Mouse (Mus musculus) cortical plate, adult 2 months (tissue): ENCODE data around the gene Rnf103. TPM values are rescaled to one million over a fixed set of nuclear protein-coding genes. Genes with fewer than 3 reads are reported as not detected.
A peak's percentile ranks its signal among the peaks of the same experiment; 100 is the strongest.

Source experiments
- H3K27ac ChIP-seq: fragments of 200-500 bp; 2 replicates; pipeline ENCODE4 v1.5.1; 2012; ENCODE audit warnings: low read length, control low read depth, inconsistent platforms; ENCODE audit not compliant: insufficient read depth
- H3K4me1 ChIP-seq: fragments of 200-500 bp; 2 replicates; pipeline ENCODE4 v1.6.1; 2011; ENCODE audit warnings: low read length; ENCODE audit not compliant: control insufficient read depth, insufficient read depth
- H3K4me3 ChIP-seq: fragments of 200-500 bp; 2 replicates; pipeline ENCODE4 v1.5.1; 2011; ENCODE audit warnings: mild to moderate bottlenecking, low read length, control low read depth; ENCODE audit not compliant: insufficient read depth
- CTCF ChIP-seq: fragments of 200-500 bp; IDR thresholded peaks from 2 replicates; pipeline ENCODE4 v1.5.1; 2011; ENCODE audit warnings: mild to moderate bottlenecking, control low read depth, low read length; ENCODE audit not compliant: insufficient read depth; ENCODE audit errors: extremely low read depth
- POLR2A ChIP-seq: fragments of 200-500 bp; IDR thresholded peaks from 2 replicates; pipeline ENCODE4 v1.6.1; 2011; ENCODE audit warnings: mild to moderate bottlenecking, low read length, control low read depth; ENCODE audit not compliant: insufficient read depth; ENCODE audit errors: extremely low read depth
- polyA plus RNA-seq: library from polyadenylated mRNA; depleted of rRNA; stranded (reverse); fragments of >200 nt; gene quantifications from 2 replicates; pipeline ENCODE4 v1.2.3, GENCODE M21; 2012

The Rnf103 gene
- polyA plus RNA-seq, 1 experiment = 34.4 TPM

GRCm38 (mm10) chr6:71486867-71487266 lies 6.8 kb upstream of the Rnf103 start:
- no peaks in the 10 kb centered on the region for H3K4me1 ChIP-seq
- H3K4me3 ChIP-seq = no peak overlapping the region
- TF ChIP-seq CTCF (no peak), POLR2A (no peak)

GRCm38 (mm10) chr6:71487966-71488365 lies 5.7 kb upstream of the Rnf103 start:
- TF ChIP-seq POLR2A (no peak), CTCF (no peak)
- Histone ChIP-seq H3K4me1 (no peaks in the 10 kb centered on the region), H3K4me3 (no peak overlapping the region), H3K27ac (no peak overlapping the region)

More at GRCm38 (mm10) chr6:71486867-71487266, 6.8 kb upstream of the Rnf103 start:
- H3K27ac ChIP-seq = no peak overlapping the region

GRCm38 (mm10) chr6:71492136-71492535 lies 1.6 kb upstream of the Rnf103 start:
- Histone ChIP-seq H3K4me1 (peaks cover 2% of the 10 kb centered on the region), H3K27ac (no peak overlapping the region), H3K4me3 (no peak overlapping the region)
- TF ChIP-seq CTCF (no peak), POLR2A (no peak)

- Histone ChIP-seq H3K4me3 (peak overlapping the region; percentile 99), H3K27ac (peak overlapping the region; percentile 98), H3K4me1 (peaks cover 2% of the 10 kb centered on the region)
- TF ChIP-seq POLR2A (no peak), CTCF (no peak)
Measured at GRCm38 (mm10) chr6:71492756-71493674, 679 bp upstream of the Rnf103 start.

- Histone ChIP-seq H3K4me1 (peaks cover 2% of the 10 kb centered on the region), H3K27ac (peak overlapping the region; percentile 99), H3K4me3 (peak overlapping the region; percentile 99)
- TF ChIP-seq CTCF = no peak
- TF ChIP-seq POLR2A = no peak
Measured at GRCm38 (mm10) chr6:71494341-71495020, 787 bp downstream of the Rnf103 start.

- Histone ChIP-seq H3K4me1 (peaks cover 7% of the 10 kb centered on the region), H3K4me3 (no peak overlapping the region), H3K27ac (no peak overlapping the region)
- TF ChIP-seq CTCF = no peak
- TF ChIP-seq POLR2A = no peak
Measured at GRCm38 (mm10) chr6:71500575-71500974, 6.9 kb downstream of the Rnf103 start.

- no peak overlapping the region for H3K4me3 ChIP-seq
- TF ChIP-seq CTCF = no peak
- TF ChIP-seq POLR2A = no peak
Measured at GRCm38 (mm10) chr6:71503001-71503400, 9.3 kb downstream of the Rnf103 start.

GRCm38 (mm10) chr6:71503670-71504069 lies 10.0 kb downstream of the Rnf103 start:
- TF ChIP-seq POLR2A (no peak), CTCF (no peak)
- Histone ChIP-seq H3K27ac (no peak overlapping the region), H3K4me1 (peaks cover 5% of the 10 kb centered on the region; the same call in 1 of the 2 replicates), H3K4me3 (no peak overlapping the region)

More at GRCm38 (mm10) chr6:71503001-71503400, 9.3 kb downstream of the Rnf103 start:
- Histone ChIP-seq H3K27ac (no peak overlapping the region), H3K4me1 (peaks cover 5% of the 10 kb centered on the region; the same call in 1 of the 2 replicates)

- Histone ChIP-seq H3K4me1 (peaks cover 5% of the 10 kb centered on the region; the same call in 1 of the 2 replicates), H3K27ac (no peak overlapping the region), H3K4me3 (no peak overlapping the region)
- no peak for TF ChIP-seq POLR2A
- TF ChIP-seq CTCF = no peak
Measured at GRCm38 (mm10) chr6:71504091-71504490, 10.4 kb downstream of the Rnf103 start.

- Histone ChIP-seq H3K4me1 (peaks cover 4% of the 10 kb centered on the region; the same call in 1 of the 2 replicates), H3K27ac (no peak overlapping the region), H3K4me3 (no peak overlapping the region)
- TF ChIP-seq POLR2A = no peak
- TF ChIP-seq CTCF = no peak
Measured at GRCm38 (mm10) chr6:71505671-71506070, 12.0 kb downstream of the Rnf103 start.
